Mouse (Mus musculus): ENCODE data around the gene Tagln2.

DNA sequence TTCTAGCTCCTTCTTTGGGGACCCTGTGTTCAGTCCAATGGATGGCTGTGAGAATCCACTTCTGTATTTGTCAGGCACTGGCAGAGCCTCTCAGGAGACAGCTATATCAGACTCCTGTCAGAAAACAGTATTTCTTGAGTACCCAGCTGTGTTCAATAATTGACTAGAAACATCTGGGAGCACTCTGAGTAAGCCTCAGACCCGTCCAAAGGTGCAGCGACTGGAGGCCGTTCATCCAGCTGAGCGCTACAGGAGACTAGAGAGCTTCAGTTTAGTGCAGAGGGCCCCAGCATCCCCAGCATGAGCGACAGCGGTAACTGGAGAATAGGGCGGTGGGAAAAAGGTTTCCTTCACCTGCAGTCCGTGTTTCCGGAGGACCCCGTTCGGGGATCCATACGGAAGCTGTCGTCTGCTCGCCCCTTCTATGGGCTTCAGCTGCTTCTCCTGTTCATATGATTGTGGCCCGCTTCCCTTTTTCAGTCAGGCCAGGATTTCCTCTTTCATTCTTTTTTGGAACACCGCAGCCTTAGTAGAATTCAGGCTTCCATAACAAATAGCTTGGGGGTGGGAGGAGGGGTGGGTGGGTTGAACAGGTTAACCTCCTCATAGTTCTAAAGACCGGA lies 48.9 kb upstream of the Tagln2 start:
- no peak for TF ChIP-seq RAD21 (IDR thresholded peaks at IDR 0.05; ENCODE audit: low read depth, low read length)
- TF ChIP-seq USF2 (IDR thresholded peaks at IDR 0.05; ENCODE audit: borderline replicate concordance in 1 of 2, insufficient read depth in 1 of 2, low read depth in 1 of 2, low read length in 2 of 2) = no peak
- TF ChIP-seq CHD1 (IDR thresholded peaks at IDR 0.05; ENCODE audit: low read depth, low read length) = no peak
- TF ChIP-seq MEF2A (IDR thresholded peaks at IDR 0.05; ENCODE audit: extremely low read depth, insufficient replicate concordance, low read depth, low read length, poor library complexity, severe bottlenecking) = no peak
- TF ChIP-seq CHD2 (IDR thresholded peaks at IDR 0.05; ENCODE audit: low read length) = no peak
- TF ChIP-seq ZC3H11A (IDR thresholded peaks at IDR 0.05; ENCODE audit: low read depth, low read length) = no peak
- TF ChIP-seq POLR2A (IDR thresholded peaks at IDR 0.05; ENCODE audit: control insufficient read depth in 1 of 2, insufficient read depth in 1 of 2, low read depth in 1 of 2, low read length in 2 of 2, poor library complexity in 1 of 2) = no peak
- TF ChIP-seq CTCF (IDR thresholded peaks at IDR 0.05 in 2 of 3, conservative IDR thresholded peaks at IDR 0.05 in 1 of 3; ENCODE audit: control insufficient read depth in 1 of 3, insufficient read depth in 1 of 3, low read depth in 2 of 3, low read length in 3 of 3, poor library complexity in 1 of 3, severe bottlenecking in 1 of 3) = no peak
- no peak for TF ChIP-seq GATA1 (IDR thresholded peaks at IDR 0.05; ENCODE audit: low read depth, low read length)

All from MEL (cell line).